Mouse (Mus musculus) limb, embryonic 15.5 days (tissue): ENCODE data around the gene Olfr221. TPM values are rescaled to one million over a fixed set of nuclear protein-coding genes. Genes with fewer than 3 reads are reported as not detected.
"Not testable (repeated sequence)": the region's sequence is repeated elsewhere in the genome, so short reads cannot be mapped to it uniquely, and the experiment has no call there.

Source experiments
- ATAC-seq: fragments of 200-750 bp; cut with Nextera tagmentation; 2 replicates; pipeline ENCODE4 v1.8.0; 2017; ENCODE audit warnings: low read depth, moderate TSS enrichment; ENCODE audit not compliant: insufficient number of reproducible peaks, low FRiP score, low TSS enrichment
- H3K27ac ChIP-seq: fragments of 300-500 bp; sonication (generic); 2 replicates; pipeline ENCODE4 v1.5.1; 2015; ENCODE audit warnings: moderate library complexity, mild to moderate bottlenecking, inconsistent platforms
- H3K27me3 ChIP-seq: fragments of 300-500 bp; sonication (generic); 2 replicates; pipeline ENCODE4 v1.6.1; 2015; ENCODE audit warnings: inconsistent platforms
- H3K36me3 ChIP-seq: fragments of 300-500 bp; sonication (generic); 2 replicates; pipeline ENCODE4 v1.6.1; 2015; ENCODE audit warnings: inconsistent platforms
- H3K4me1 ChIP-seq: fragments of 300-500 bp; sonication (generic); 2 replicates; pipeline ENCODE4 v1.6.1; 2015; ENCODE audit warnings: inconsistent platforms
- H3K4me2 ChIP-seq: fragments of 300-500 bp; sonication (generic); 2 replicates; pipeline ENCODE4 v1.6.1; 2015; ENCODE audit warnings: mild to moderate bottlenecking, inconsistent platforms
- H3K4me3 ChIP-seq: fragments of 300-500 bp; sonication (generic); 2 replicates; pipeline ENCODE4 v1.5.1; 2015; ENCODE audit warnings: mild to moderate bottlenecking, inconsistent platforms
- H3K9ac ChIP-seq: fragments of 300-500 bp; sonication (generic); 2 replicates; pipeline ENCODE4 v1.6.1; 2015; ENCODE audit warnings: inconsistent platforms
- H3K9me3 ChIP-seq: fragments of 300-500 bp; sonication (generic); 2 replicates; pipeline ENCODE4 v1.6.1; 2016; ENCODE audit warnings: inconsistent platforms
- WGBS: fragments of 180-500 bp; shearing (Covaris S2); methylation state at CpG from one replicate; pipeline ENCODE4 v1.1.7; 2015; 5-methylcytosine and 5-hydroxymethylcytosine counted together
- polyA plus RNA-seq: library from polyadenylated mRNA; unstranded; fragments of >200 nt; fragmentation: Nextera tagmentation; extraction: Ambion mirVana; gene quantifications from 2 replicates; pipeline ENCODE4 v1.2.1, GENCODE M21; 2015

Olfr221 gene
- not detected in 2 replicates for polyA plus RNA-seq

- not testable (repeated sequence) for H3K36me3 ChIP-seq, ATAC-seq, H3K9ac ChIP-seq, H3K27me3 ChIP-seq, H3K4me3 ChIP-seq, H3K4me1 ChIP-seq, H3K9me3 ChIP-seq, H3K4me2 ChIP-seq, H3K27ac ChIP-seq
- WGBS = 67% methylated on average over 3 of the region's 3 CpGs
These were observed at the start of gene Olfr221 for GRCm38 (mm10) chr14:52042359-52042758. Gene Olfr221, minus strand, starts transcription at chr14:52042459.

GRCm38 (mm10) chr14:52083083-52083482, 40.8 kb upstream of the Olfr221 start:
- H3K36me3 ChIP-seq = peaks cover 50% of the 10 kb centered on the region
- no peak overlapping the region for H3K27ac ChIP-seq
- H3K27me3 ChIP-seq = no peaks in the 10 kb centered on the region
- H3K4me1 ChIP-seq = no peaks in the 10 kb centered on the region
- no peaks in the 10 kb centered on the region for H3K9me3 ChIP-seq
- ATAC-seq = no peak
- H3K4me3 ChIP-seq = no peak overlapping the region
- H3K9ac ChIP-seq = no peak overlapping the region
- H3K4me2 ChIP-seq = no peak overlapping the region

- 93% methylated on average over 15 of the region's 15 CpGs for WGBS
- no peak overlapping the region for H3K27ac ChIP-seq
- H3K27me3 ChIP-seq = no peaks in the 10 kb centered on the region
- no peak overlapping the region for H3K9ac ChIP-seq
- no peaks in the 10 kb centered on the region for H3K4me1 ChIP-seq
- no peak overlapping the region for H3K4me2 ChIP-seq
- H3K36me3 ChIP-seq = peaks cover 53% of the 10 kb centered on the region
- H3K4me3 ChIP-seq = no peak overlapping the region
- ATAC-seq = no peak
- no peaks in the 10 kb centered on the region for H3K9me3 ChIP-seq
These were observed 29.4 kb upstream of the Olfr221 start for GRCm38 (mm10) chr14:52071599-52072137.

GRCm38 (mm10) chr14:52066135-52066534, 23.9 kb upstream of the Olfr221 start:
- Histone ChIP-seq H3K4me1 (no peaks in the 10 kb centered on the region), H3K9ac (no peak overlapping the region), H3K36me3 (peaks cover 6% of the 10 kb centered on the region), H3K4me3 (no peak overlapping the region), H3K27ac (no peak overlapping the region), H3K27me3 (no peaks in the 10 kb centered on the region), H3K4me2 (no peak overlapping the region), H3K9me3 (no peaks in the 10 kb centered on the region)
- no peak for ATAC-seq
- WGBS = 62% methylated on average over 4 of the region's 4 CpGs

- no peaks in the 10 kb centered on the region for H3K36me3 ChIP-seq
- no peak overlapping the region for H3K4me3 ChIP-seq
- no peaks in the 10 kb centered on the region for H3K27me3 ChIP-seq
- H3K9me3 ChIP-seq = no peaks in the 10 kb centered on the region
- no peak overlapping the region for H3K9ac ChIP-seq
- no peaks in the 10 kb centered on the region for H3K4me1 ChIP-seq
- H3K4me2 ChIP-seq = no peak overlapping the region
- no peak overlapping the region for H3K27ac ChIP-seq
- no peak for ATAC-seq
- WGBS = 81% methylated on average over 8 of the region's 8 CpGs
These were observed 19.5 kb upstream of the Olfr221 start for GRCm38 (mm10) chr14:52061798-52062197.

GRCm38 (mm10) chr14:52060800-52061199, 18.5 kb upstream of the Olfr221 start:
- no peak for ATAC-seq
- 85% methylated on average over 1 of the region's 1 CpGs for WGBS
- no peaks in the 10 kb centered on the region for H3K36me3 ChIP-seq
- H3K27me3 ChIP-seq = no peaks in the 10 kb centered on the region
- H3K4me1 ChIP-seq = no peaks in the 10 kb centered on the region
- H3K9me3 ChIP-seq = no peaks in the 10 kb centered on the region
- H3K4me3 ChIP-seq = no peak overlapping the region
- no peak overlapping the region for H3K4me2 ChIP-seq
- H3K9ac ChIP-seq = no peak overlapping the region
- H3K27ac ChIP-seq = no peak overlapping the region

- no peaks in the 10 kb centered on the region for H3K4me1 ChIP-seq
- no peak for ATAC-seq
- H3K4me3 ChIP-seq = no peak overlapping the region
- no peaks in the 10 kb centered on the region for H3K9me3 ChIP-seq
- H3K27ac ChIP-seq = no peak overlapping the region
- no peak overlapping the region for H3K4me2 ChIP-seq
- H3K36me3 ChIP-seq = no peaks in the 10 kb centered on the region
- no peak overlapping the region for H3K9ac ChIP-seq
- 60% methylated on average over 4 of the region's 4 CpGs for WGBS
- H3K27me3 ChIP-seq = no peaks in the 10 kb centered on the region
These were observed 17.7 kb upstream of the Olfr221 start for GRCm38 (mm10) chr14:52059982-52060381.

GRCm38 (mm10) chr14:52052720-52053119, 10.5 kb upstream of the Olfr221 start:
- not testable (repeated sequence) for H3K9ac ChIP-seq, H3K4me2 ChIP-seq, H3K4me1 ChIP-seq, H3K27me3 ChIP-seq, ATAC-seq, H3K4me3 ChIP-seq, H3K27ac ChIP-seq, H3K36me3 ChIP-seq, H3K9me3 ChIP-seq
- WGBS = 78% methylated on average over 3 of the region's 3 CpGs

GRCm38 (mm10) chr14:52045966-52046565, 3.8 kb upstream of the Olfr221 start:
- WGBS = 83% methylated on average over 9 of the region's 9 CpGs
- Histone ChIP-seq H3K36me3 (no peaks in the 10 kb centered on the region), H3K9ac (no peak overlapping the region), H3K27me3 (no peaks in the 10 kb centered on the region), H3K4me1 (peaks cover 3% of the 10 kb centered on the region; the same call in 1 of the 2 replicates), H3K27ac (no peak overlapping the region), H3K4me3 (no peak overlapping the region), H3K4me2 (no peak overlapping the region), H3K9me3 (no peaks in the 10 kb centered on the region)
- ATAC-seq = no peak

GRCm38 (mm10) chr14:52044901-52045678, 2.8 kb upstream of the Olfr221 start:
- Histone ChIP-seq H3K9ac (no peak overlapping the region), H3K4me2 (no peak overlapping the region), H3K9me3 (no peaks in the 10 kb centered on the region), H3K36me3 (no peaks in the 10 kb centered on the region), H3K27me3 (no peaks in the 10 kb centered on the region), H3K4me3 (no peak overlapping the region), H3K4me1 (peaks cover 3% of the 10 kb centered on the region; the same call in 1 of the 2 replicates), H3K27ac (no peak overlapping the region)
- 8% methylated on average over 8 of the region's 8 CpGs for WGBS
- no peak for ATAC-seq

GRCm38 (mm10) chr14:52043446-52043845, 1.2 kb upstream of the Olfr221 start:
- Histone ChIP-seq H3K4me2 (no peak overlapping the region), H3K27ac (no peak overlapping the region), H3K9ac (no peak overlapping the region), H3K4me1 (peaks cover 3% of the 10 kb centered on the region; the same call in 1 of the 2 replicates), H3K4me3 (no peak overlapping the region), H3K9me3 (no peaks in the 10 kb centered on the region), H3K27me3 (no peaks in the 10 kb centered on the region), H3K36me3 (no peaks in the 10 kb centered on the region)
- 70% methylated on average over 6 of the region's 6 CpGs for WGBS
- ATAC-seq = no peak

- Histone ChIP-seq H3K27me3 (no peaks in the 10 kb centered on the region), H3K4me3 (no peak overlapping the region), H3K9me3 (no peaks in the 10 kb centered on the region), H3K27ac (no peak overlapping the region), H3K9ac (no peak overlapping the region), H3K4me2 (no peak overlapping the region), H3K36me3 (no peaks in the 10 kb centered on the region), H3K4me1 (no peaks in the 10 kb centered on the region)
- 88% methylated on average over 5 of the region's 5 CpGs for WGBS
- ATAC-seq = no peak
These were observed 2.9 kb downstream of the Olfr221 start for GRCm38 (mm10) chr14:52039332-52039731.
